In genomic region chr11:71429739-71430138, GRCm38 (mm10) we compare ENCODE assay signal across 16 mouse cellular contexts.
A peak's percentile ranks its signal among the peaks of the same experiment; 100 is the strongest.
DNase-seq lines count a peak whose midpoint lies in the region; ATAC-seq lines count a peak whose summit lies in the region.
"Had no signal": no experiment of that assay in that cellular context is flagged by ENCODE, and none has a peak within 500 bp of the region (broad histone marks: within the 10 kb centered on the region; RNA-seq: fewer than 3 reads in every experiment).

No protein-coding gene starts in this region.

- no peak for DNase-seq in kidney, adult 18-20 months
- DNase-seq in neural tube, embryonic 11.5 days (ENCODE audit: low spot score), result peak; percentile 46
- DNase-seq in neural tube, embryonic 10.5 days (ENCODE audit: extremely low spot score, low spot score), result no peak
- no peak for DNase-seq in heart, postnatal 36 days
- DNase-seq: cerebellum, adult 11 months; heart, postnatal 4 days; thymus, adult 2 months had no signal

- intact Hi-C loops in heart, postnatal 36 days (cut with DNase I), result no loop called here

- H3K9ac ChIP-seq in kidney, embryonic 14.5 days (ENCODE audit: low read depth, low read length), result no peak overlapping the region
- no peak overlapping the region for H3K9ac ChIP-seq in neural tube, embryonic 11.5 days (ENCODE audit: low read length)
- no peak overlapping the region for H3K9ac ChIP-seq in hindbrain, embryonic 13.5 days
- H3K9ac ChIP-seq in neural tube, embryonic 15.5 days (replicated peaks), result 0 out of 2 replicates have a peak overlapping the region, but pooled peaks have one; percentile 18
- H3K9ac ChIP-seq: forebrain, embryonic 12.5 days; heart, embryonic 13.5 days; liver, embryonic 12.5 days; midbrain, embryonic 15.5 days had no signal

- no peaks in the 10 kb centered on the region for H3K36me3 ChIP-seq in kidney, embryonic 14.5 days (ENCODE audit: control insufficient read depth, insufficient read depth, low read length)
- no peaks in the 10 kb centered on the region for H3K36me3 ChIP-seq in neural tube, embryonic 11.5 days (ENCODE audit: control insufficient read depth, insufficient read depth, low read length)
- no peaks in the 10 kb centered on the region for H3K36me3 ChIP-seq in hindbrain, embryonic 13.5 days
- H3K36me3 ChIP-seq in neural tube, embryonic 15.5 days, result no peaks in the 10 kb centered on the region
- H3K36me3 ChIP-seq: forebrain, embryonic 12.5 days; heart, embryonic 13.5 days; liver, embryonic 12.5 days; midbrain, embryonic 15.5 days had no signal

- peak overlapping the region; percentile 21 for H3K4me2 ChIP-seq in kidney, embryonic 14.5 days (replicated peaks; ENCODE audit: low read depth, low read length)
- H3K4me2 ChIP-seq in neural tube, embryonic 11.5 days (ENCODE audit: low read depth), result no peak overlapping the region
- peak overlapping the region; percentile 4; the same call in 1 of the 2 replicates for H3K4me2 ChIP-seq in hindbrain, embryonic 13.5 days
- peak overlapping the region; percentile 39 for H3K4me2 ChIP-seq in neural tube, embryonic 15.5 days
- H3K4me2 ChIP-seq: forebrain, embryonic 12.5 days; heart, embryonic 13.5 days; liver, embryonic 12.5 days; midbrain, embryonic 15.5 days had no signal

- H3K27ac ChIP-seq in kidney, embryonic 14.5 days (ENCODE audit: low read depth, low read length), result no peak overlapping the region
- H3K27ac ChIP-seq in neural tube, embryonic 11.5 days (ENCODE audit: low read depth, low read length), result 0 out of 2 replicates have a peak overlapping the region, but pooled peaks have one; percentile 20
- H3K27ac ChIP-seq in hindbrain, embryonic 13.5 days, result peak overlapping the region; percentile 66; the same call in 1 of the 2 replicates
- peak overlapping the region; percentile 30; the same call in 1 of the 2 replicates for H3K27ac ChIP-seq in neural tube, embryonic 15.5 days (replicated peaks)
- H3K27ac ChIP-seq: forebrain, embryonic 12.5 days; heart, embryonic 13.5 days; left cerebral cortex, adult 2 months; liver, embryonic 12.5 days; midbrain, embryonic 15.5 days had no signal

- ATAC-seq in kidney, embryonic 14.5 days (ENCODE audit: low FRiP score, low TSS enrichment), result peak; percentile 46; the same call in 1 of the 2 replicates
- ATAC-seq in neural tube, embryonic 11.5 days (ENCODE audit: insufficient read depth, low FRiP score, low TSS enrichment), result no peak
- no peak for ATAC-seq in hindbrain, embryonic 13.5 days (ENCODE audit: low FRiP score)
- no peak for ATAC-seq in neural tube, embryonic 15.5 days (ENCODE audit: low FRiP score)
- ATAC-seq: intestine, embryonic 16.5 days; liver, embryonic 12.5 days; midbrain, embryonic 15.5 days had no signal

- H3K27me3 ChIP-seq in kidney, embryonic 14.5 days (ENCODE audit: control insufficient read depth, insufficient read depth, low read length), result no peaks in the 10 kb centered on the region
- no peaks in the 10 kb centered on the region for H3K27me3 ChIP-seq in neural tube, embryonic 11.5 days (ENCODE audit: control insufficient read depth, insufficient read depth, low read length)
- no peaks in the 10 kb centered on the region for H3K27me3 ChIP-seq in hindbrain, embryonic 13.5 days
- H3K27me3 ChIP-seq in neural tube, embryonic 15.5 days (replicated peaks), result no peaks in the 10 kb centered on the region
- H3K27me3 ChIP-seq: forebrain, embryonic 12.5 days; heart, embryonic 13.5 days; liver, embryonic 12.5 days; midbrain, embryonic 15.5 days had no signal

- WGBS in kidney, embryonic 14.5 days, result 41% methylated on average over 22 of the region's 22 CpGs
- WGBS in neural tube, embryonic 11.5 days, result 71% methylated on average over 22 of the region's 22 CpGs
- WGBS in hindbrain, embryonic 13.5 days, result 61% methylated on average over 22 of the region's 22 CpGs
- WGBS in neural tube, embryonic 15.5 days, result 35% methylated on average over 22 of the region's 22 CpGs

- H3K4me1 ChIP-seq in kidney, embryonic 14.5 days (ENCODE audit: control insufficient read depth, insufficient read depth, low read length), result no peaks in the 10 kb centered on the region
- peaks cover 5% of the 10 kb centered on the region; the same call in 1 of the 2 replicates for H3K4me1 ChIP-seq in neural tube, embryonic 11.5 days (ENCODE audit: control insufficient read depth, insufficient read depth, low read length)
- peaks cover 26% of the 10 kb centered on the region for H3K4me1 ChIP-seq in hindbrain, embryonic 13.5 days (replicated peaks)
- peaks cover 16% of the 10 kb centered on the region for H3K4me1 ChIP-seq in neural tube, embryonic 15.5 days
- H3K4me1 ChIP-seq: heart, embryonic 13.5 days; liver, embryonic 12.5 days had no signal

- no peak overlapping the region for H3K4me3 ChIP-seq in kidney, embryonic 14.5 days (ENCODE audit: low read length)
- H3K4me3 ChIP-seq in neural tube, embryonic 11.5 days (ENCODE audit: low read depth, low read length), result no peak overlapping the region
- no peak overlapping the region for H3K4me3 ChIP-seq in hindbrain, embryonic 13.5 days
- no peak overlapping the region; the same call in 1 of the 2 replicates for H3K4me3 ChIP-seq in neural tube, embryonic 15.5 days (replicated peaks)
- H3K4me3 ChIP-seq: forebrain, embryonic 12.5 days; heart, embryonic 13.5 days; left cerebral cortex, adult 2 months; liver, embryonic 12.5 days; midbrain, embryonic 15.5 days had no signal

- no peaks in the 10 kb centered on the region for H3K9me3 ChIP-seq in kidney, embryonic 14.5 days (ENCODE audit: control insufficient read depth, low read length)
- no peaks in the 10 kb centered on the region for H3K9me3 ChIP-seq in neural tube, embryonic 11.5 days (ENCODE audit: control insufficient read depth, low read length)
- H3K9me3 ChIP-seq in hindbrain, embryonic 13.5 days, result no peaks in the 10 kb centered on the region
- no peaks in the 10 kb centered on the region for H3K9me3 ChIP-seq in neural tube, embryonic 15.5 days (replicated peaks)
- H3K9me3 ChIP-seq: forebrain, embryonic 12.5 days; midbrain, embryonic 15.5 days had no signal
